Mouse (Mus musculus) olfactory bulb, adult 2 months (tissue): ENCODE measurements at regions not wholly inside any gene's neighbourhood (a gene's known extent, or its start where the extent isn't known, plus 50 kb on each side); places are given as distances from the start of the nearest gene placed in this dataset.

Experiments used
- H3K27ac ChIP-seq: fragments of 200-500 bp; 2 replicates; pipeline ENCODE4 v1.5.1; 2012; ENCODE audit warnings: low read depth, low read length; ENCODE audit not compliant: insufficient read depth
- H3K4me1 ChIP-seq: fragments of 200-500 bp; 2 replicates; pipeline ENCODE4 v1.6.1; 2012; ENCODE audit warnings: low read length; ENCODE audit not compliant: control insufficient read depth, insufficient read depth
- H3K4me3 ChIP-seq: fragments of 200-500 bp; 2 replicates; pipeline ENCODE4 v1.5.1; 2012; ENCODE audit warnings: mild to moderate bottlenecking, low read depth, low read length, moderate library complexity; ENCODE audit not compliant: insufficient read depth
- CTCF ChIP-seq: fragments of 200-500 bp; IDR thresholded peaks from 2 replicates; pipeline ENCODE4 v1.5.1; 2012; ENCODE audit warnings: low read depth, mild to moderate bottlenecking, low read length, moderate library complexity; ENCODE audit not compliant: insufficient read depth
- POLR2A ChIP-seq: fragments of 200-500 bp; IDR thresholded peaks from 2 replicates; pipeline ENCODE4 v1.6.1; 2012; ENCODE audit warnings: mild to moderate bottlenecking, low read depth, low read length, moderate library complexity; ENCODE audit not compliant: insufficient read depth
- whole genome bisulfite sequencing: fragments of 180-500 bp; shearing (Covaris S2); methylation state at CpG from one replicate; pipeline ENCODE4 v1.1.7; 2018; 5-methylcytosine and 5-hydroxymethylcytosine counted together

DNA sequence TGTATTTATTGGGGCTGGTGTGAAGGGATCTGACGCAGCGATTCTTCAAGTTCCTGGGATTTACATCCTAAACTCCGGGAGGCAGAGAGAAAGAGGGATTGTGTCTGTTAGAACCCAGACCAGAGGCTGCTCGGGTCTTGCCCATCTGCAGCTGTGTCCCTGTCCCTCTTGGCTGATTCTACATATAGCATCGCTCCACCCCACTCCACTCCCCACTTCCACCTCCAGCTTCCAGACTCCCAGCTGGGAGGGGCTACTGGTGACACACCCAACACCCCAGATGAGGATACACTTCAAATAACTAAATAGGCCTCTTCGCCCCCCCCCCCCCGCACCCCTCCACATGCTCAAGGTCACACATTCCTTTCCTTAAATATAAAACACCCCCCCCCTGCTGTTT lies 85.1 kb upstream of the Smyd2 start:
- Histone ChIP-seq H3K27ac (no peak overlapping the region), H3K4me1 (no peaks in the 10 kb centered on the region), H3K4me3 (no peak overlapping the region)
- WGBS = 83% methylated on average over 7 of the region's 7 CpGs
- TF ChIP-seq POLR2A (no peak), CTCF (no peak)

DNA sequence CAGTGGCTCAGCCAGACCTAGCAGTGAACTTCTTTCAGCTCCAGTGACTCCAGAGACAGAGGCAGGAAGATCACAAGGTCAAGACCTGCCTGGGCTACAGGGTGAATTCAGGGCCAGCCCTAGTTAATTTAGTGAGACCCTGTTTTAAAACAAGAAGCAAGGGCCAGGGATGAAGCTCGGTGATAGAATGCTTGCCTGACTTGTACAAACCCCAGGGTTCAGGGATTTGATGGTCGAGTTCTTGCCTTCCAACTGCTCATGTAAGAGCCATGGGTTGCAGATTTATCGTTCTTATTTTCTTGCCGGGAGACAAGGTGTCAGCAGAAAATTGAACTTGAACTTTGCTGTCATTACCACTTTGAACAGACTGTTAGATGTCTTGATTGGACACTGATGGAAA lies 78.9 kb upstream of the Smyd2 start:
- no peak overlapping the region for H3K4me3 ChIP-seq
- no peaks in the 10 kb centered on the region for H3K4me1 ChIP-seq
- H3K27ac ChIP-seq = no peak overlapping the region
- WGBS = 88% methylated on average over 4 of the region's 4 CpGs
- TF ChIP-seq POLR2A (no peak), CTCF (no peak)

DNA sequence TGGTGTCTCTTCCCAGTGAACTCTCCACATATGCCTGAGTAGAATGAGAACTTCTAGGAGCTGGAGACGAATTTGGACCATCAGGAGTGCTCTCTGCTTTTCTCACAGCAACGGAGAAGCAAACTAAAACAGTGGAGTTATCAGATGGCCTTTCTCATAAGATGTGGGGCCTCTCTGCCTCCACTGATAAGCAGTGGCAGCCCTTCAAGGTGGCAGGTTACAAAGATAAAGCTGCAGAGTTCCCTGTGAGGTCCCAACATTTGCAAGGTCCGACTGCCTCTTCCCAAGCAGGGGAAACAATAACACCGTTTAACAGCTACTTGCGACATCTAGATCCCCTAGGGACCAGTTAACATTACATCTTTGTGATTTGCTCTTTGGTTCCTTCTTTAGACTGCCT lies 71.5 kb upstream of the Smyd2 start:
- H3K27ac ChIP-seq = no peak overlapping the region
- WGBS = 80% methylated on average over 5 of the region's 5 CpGs
- peaks cover 3% of the 10 kb centered on the region; the same call in 1 of the 2 replicates for H3K4me1 ChIP-seq
- TF ChIP-seq CTCF (no peak), POLR2A (no peak)
- H3K4me3 ChIP-seq = no peak overlapping the region

DNA sequence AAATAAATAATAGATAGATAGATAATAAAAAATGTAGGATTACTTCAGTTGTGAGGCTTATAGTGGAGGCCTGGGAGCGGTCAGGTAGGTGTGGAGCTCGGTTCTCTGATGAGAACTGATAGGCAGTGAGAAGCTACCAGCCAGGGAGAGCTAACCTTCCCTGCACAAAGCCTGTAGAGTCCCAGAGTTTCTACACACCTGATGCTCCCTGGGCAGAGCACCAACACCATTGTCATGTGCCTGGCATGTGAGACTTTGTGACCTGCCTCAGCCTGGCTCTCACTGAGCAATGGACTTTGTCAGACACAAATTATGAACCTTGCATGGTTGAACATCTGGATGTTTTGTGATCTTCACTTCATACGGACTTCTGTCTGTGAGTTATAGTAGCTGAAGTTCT lies 71.1 kb upstream of the Smyd2 start:
- TF ChIP-seq CTCF = no peak
- no peak for TF ChIP-seq POLR2A
- Histone ChIP-seq H3K4me1 (peaks cover 3% of the 10 kb centered on the region; the same call in 1 of the 2 replicates), H3K27ac (no peak overlapping the region), H3K4me3 (no peak overlapping the region)
- WGBS = 97% methylated on average over 3 of the region's 3 CpGs

DNA sequence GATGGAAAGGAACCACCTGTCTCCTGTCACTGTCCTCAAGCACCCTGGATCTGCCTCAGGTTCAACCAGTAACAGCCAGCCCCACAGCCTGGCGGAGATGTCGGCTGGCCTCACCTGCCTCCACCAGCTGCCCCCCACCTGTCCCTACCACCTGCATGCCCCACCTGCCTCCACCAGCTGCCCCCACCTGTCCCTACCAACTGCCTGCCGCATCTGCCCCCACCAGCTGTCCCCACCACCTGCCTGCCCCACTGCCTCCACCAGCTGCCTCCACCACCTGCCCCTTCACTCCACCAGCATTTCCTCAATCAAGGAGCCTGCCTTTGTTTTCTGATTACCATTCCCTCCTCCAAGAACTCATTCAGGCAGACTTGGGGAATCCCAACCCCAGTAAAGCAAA lies 68.9 kb upstream of the Smyd2 start:
- WGBS = 94% methylated on average over 3 of the region's 3 CpGs

DNA sequence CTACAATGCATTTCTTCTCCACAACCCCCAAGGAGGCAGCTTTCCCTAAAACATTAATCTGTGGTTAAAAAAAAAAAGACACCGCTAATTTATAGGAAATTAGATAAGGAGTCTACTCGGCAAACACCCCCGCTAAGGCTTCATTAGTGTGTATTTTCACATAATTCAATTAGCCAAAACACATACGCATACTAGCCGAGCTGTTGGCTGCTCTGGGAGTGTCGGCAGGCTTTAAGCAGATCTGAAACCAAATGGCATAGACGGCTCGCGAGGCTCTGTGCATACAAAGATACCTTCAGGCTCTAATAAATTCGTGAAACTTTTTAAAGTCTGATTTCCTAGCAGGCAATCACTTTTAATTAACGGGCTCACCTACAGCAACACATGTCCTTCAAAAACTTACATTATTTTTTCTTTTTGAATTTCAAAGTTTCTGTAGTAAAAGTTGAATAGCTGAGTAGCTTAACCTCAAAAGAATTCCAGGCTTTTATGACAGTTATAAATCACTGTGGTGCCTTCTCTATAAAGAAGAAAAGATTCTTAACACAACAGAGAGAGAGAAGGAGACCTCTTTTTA lies 68.0 kb upstream of the Smyd2 start:
- TF ChIP-seq POLR2A (no peak), CTCF (no peak)
- H3K4me3 ChIP-seq = no peak overlapping the region
- WGBS = 20% methylated on average over 11 of the region's 11 CpGs
- H3K27ac ChIP-seq = no peak overlapping the region
- H3K4me1 ChIP-seq = peaks cover 3% of the 10 kb centered on the region; the same call in 1 of the 2 replicates

More for the DNA sequence above, 68.9 kb upstream of the Smyd2 start:
- Histone ChIP-seq H3K4me1 (peaks cover 3% of the 10 kb centered on the region; the same call in 1 of the 2 replicates), H3K4me3 (no peak overlapping the region), H3K27ac (no peak overlapping the region)
- no peak for TF ChIP-seq CTCF
- TF ChIP-seq POLR2A = no peak

DNA sequence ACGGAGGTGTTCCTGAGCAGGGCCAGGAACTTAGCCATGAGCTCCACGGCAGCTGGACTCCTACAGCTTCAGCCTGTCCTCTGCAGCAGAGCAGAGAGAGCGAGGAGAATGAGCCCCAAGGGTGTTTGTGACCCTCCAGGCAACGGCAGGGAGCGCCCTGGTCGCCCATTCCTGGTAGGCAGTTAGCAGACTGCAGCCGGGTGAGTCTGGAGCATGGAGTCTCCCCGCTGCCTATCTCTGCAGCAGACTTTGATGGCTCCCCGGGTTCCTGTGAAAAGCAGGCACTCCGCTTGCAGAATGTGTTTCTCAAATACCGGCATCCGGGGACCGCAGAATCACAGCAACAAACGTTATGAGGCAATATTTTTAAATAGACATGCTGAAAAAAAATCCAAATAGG lies 67.2 kb upstream of the Smyd2 start:
- WGBS = 51% methylated on average over 14 of the region's 14 CpGs
- peaks cover 3% of the 10 kb centered on the region; the same call in 1 of the 2 replicates for H3K4me1 ChIP-seq
- TF ChIP-seq POLR2A (no peak), CTCF (no peak)
- H3K4me3 ChIP-seq = no peak overlapping the region
- no peak overlapping the region for H3K27ac ChIP-seq

DNA sequence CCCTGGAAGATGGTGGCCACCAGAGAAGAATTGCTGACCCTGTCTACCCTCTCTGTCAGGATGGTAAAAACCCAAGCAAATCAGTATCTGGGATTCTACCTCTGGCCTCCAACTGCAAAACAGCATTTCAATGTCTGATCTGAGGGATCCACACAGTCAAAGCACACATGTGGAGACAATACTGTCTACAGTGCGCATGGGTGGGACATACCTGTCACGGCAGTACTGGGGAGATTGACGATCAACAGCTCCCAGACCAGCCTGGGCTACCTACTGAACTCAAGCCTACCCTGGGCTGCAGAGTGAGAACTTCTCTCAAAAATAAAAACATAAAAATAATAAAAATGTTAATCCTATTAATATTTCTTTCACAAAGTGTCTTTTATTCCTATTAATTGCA lies 66.7 kb upstream of the Smyd2 start:
- WGBS = 98% methylated on average over 3 of the region's 3 CpGs
- Histone ChIP-seq H3K4me1 (peaks cover 3% of the 10 kb centered on the region; the same call in 1 of the 2 replicates), H3K4me3 (no peak overlapping the region), H3K27ac (no peak overlapping the region)
- TF ChIP-seq POLR2A (no peak), CTCF (no peak)

DNA sequence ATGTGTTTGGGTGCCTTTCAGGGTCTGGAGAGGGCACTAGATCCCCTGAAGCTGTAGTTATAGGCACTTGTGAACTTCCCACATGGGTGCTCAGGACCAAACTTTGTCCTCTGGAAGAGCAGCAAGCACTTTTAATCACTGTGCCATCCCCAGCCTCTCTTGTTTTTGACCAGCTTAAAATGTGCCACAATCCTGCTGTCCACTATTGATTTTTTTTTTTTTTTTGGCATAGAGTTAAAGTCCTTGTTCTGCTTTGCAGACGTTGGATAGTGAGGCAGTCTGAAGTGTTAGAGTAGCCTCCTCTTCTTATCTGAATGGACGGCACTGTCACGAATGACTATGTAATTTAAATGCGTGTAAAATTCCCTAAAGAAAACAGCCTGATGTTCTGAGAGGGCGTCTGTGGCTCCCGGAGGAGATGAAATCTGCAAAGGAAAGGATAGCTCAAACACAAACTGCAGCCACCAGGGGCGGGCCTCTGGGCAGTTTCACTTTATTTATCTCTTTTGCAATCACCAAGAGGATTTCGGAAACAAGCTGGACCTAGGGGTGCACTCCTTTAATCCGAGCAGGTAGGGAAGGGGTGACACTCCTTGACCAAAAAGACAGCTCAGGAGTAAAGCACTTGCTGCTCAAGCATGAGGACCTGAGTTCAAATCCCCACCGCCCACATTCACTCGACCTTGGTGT lies 63.5 kb upstream of the Smyd2 start:
- Histone ChIP-seq H3K4me3 (no peak overlapping the region), H3K4me1 (peaks cover 3% of the 10 kb centered on the region; the same call in 1 of the 2 replicates), H3K27ac (no peak overlapping the region)
- WGBS = 84% methylated on average over 11 of the region's 11 CpGs
- TF ChIP-seq POLR2A (no peak), CTCF (no peak)

DNA sequence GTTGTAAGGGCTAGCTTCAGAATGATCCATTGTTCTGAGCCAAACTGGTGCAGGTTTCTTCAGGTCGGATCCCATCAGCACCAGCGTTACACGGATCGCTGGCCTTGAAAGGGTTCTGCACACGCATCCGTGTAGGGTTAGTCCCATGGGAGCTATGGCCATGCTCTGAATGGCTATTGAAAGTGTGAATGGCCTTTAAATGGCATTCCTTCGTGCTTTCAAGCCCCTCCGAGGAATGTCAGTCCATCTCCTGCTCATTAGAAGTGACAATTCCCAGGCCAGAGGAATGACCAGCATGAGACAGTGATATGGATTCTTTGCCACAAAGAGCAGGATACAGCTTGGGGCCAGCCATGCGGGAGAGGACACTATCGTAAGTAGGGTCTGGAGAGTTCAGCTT lies 56.1 kb upstream of the Smyd2 start:
- H3K4me1 ChIP-seq = no peaks in the 10 kb centered on the region
- 72% methylated on average over 10 of the region's 10 CpGs for WGBS
- H3K27ac ChIP-seq = no peak overlapping the region
- H3K4me3 ChIP-seq = no peak overlapping the region
- no peak for TF ChIP-seq POLR2A
- no peak for TF ChIP-seq CTCF
